Mouse (Mus musculus): ENCODE measurements at regions not wholly inside any gene's neighbourhood (a gene's known extent, or its start where the extent isn't known, plus 50 kb on each side); places are given as distances from the start of the nearest gene placed in this dataset.

- DNase-seq (ENCODE audit: low spot score) = no peak
These were observed 125.6 kb downstream of the Smad6 start for GRCm38 (mm10) chr9:63896073-63896807.

DNA sequence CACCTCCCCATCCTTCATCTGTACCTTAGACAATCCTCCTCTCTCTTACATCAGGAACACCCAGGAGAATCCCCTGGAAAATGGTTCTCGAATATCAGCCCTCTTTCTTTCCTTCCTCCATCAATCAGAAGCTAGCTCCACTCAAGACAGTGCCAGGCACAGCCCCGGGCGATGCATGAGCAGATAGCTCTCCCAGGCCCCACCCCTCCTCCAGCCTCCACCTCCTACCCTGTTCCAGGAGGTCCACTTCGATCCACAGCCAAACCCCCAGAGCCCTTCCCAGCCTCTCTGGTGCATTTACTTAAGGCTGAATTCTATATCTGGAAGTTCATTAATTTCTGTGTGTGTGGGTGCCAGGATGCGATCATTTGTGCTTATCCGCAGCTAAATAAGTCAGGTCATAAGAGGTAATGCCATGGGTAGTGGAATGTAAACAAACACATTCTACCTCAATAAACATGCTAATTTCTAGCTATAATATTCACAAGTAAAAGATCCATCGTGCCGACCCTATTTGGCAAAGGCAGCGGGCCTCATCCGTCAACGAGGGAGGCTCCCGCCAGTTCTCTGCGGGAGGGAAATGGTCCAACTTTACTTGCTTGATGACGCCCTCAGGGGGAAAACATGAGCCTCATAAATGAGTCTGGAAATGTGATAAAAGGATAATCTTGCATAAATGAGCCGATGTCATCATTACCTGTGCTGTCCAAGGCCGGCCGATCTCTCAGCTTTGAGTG, 129.5 kb downstream of the Smad6 start:
- DNase-seq (ENCODE audit: low spot score) = no peak

GRCm38 (mm10) chr9:63890717-63891116, 131.1 kb downstream of the Smad6 start:
- DNase-seq (ENCODE audit: low spot score) = no peak

- no peak for DNase-seq (ENCODE audit: low spot score)
These were observed 131.8 kb upstream of the Smad3 start for GRCm38 (mm10) chr9:63889570-63889969.

- DNase-seq (ENCODE audit: low spot score) = no peak
These were observed 127.2 kb upstream of the Smad3 start for GRCm38 (mm10) chr9:63884971-63885370.

DNA sequence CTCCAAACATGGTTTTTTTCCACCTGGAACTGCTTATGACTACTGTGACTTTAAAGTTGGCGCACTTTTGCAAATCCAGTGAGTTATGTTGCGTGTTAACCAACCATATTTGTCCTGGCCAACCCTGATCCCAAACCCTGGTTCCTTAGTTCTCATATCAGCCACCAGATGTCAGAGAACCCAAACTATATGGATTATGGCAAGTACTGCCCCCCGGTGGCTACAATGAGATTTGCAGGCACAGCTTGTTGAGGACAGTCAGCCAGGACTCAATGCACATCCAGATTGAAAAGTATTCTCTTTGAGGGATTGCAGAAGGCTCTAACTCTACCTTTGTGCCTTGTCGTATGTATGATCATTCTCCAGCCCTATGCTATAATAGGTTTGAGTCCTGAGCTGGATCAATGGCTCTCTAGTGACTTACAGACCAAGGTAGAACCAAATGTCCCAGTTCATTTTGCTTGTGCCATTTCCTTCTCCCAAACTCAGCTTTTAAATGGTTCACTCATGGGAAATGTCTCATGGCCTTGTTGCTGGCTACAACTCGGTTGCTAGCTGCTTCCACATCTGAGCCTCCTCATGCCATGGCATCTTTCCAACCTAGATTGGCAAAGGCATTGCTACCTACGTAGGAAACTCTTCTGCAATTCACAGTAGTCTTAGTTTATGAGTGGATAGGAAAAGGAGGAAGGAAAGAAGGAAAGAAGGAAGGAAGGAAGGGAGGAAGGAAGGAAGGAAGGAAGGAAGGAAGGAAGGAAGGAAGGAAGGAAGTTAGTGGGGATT, 126.1 kb upstream of the Smad3 start:
- DNase-seq (ENCODE audit: low spot score) = no peak

DNA sequence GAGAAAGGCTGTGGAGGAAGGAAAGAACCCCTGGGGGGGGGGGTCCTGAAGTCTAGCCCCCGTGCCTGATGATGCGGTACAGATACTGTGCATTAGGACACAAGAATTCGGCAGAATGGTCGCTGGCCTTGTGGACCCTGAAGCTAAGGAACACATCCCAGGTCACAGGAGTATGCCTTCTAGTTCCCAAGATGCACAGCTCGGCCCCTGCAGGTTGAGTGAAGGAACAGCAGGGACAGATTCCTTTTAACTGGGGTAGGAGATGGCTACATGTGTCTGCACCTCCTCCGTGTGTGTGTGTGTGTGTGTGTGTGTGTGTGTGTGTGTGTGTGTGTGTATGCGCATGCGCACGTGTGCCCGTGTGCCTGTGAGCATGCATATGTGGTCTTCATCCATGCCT, 123.9 kb upstream of the Smad3 start:
- DNase-seq (ENCODE audit: low spot score) = no peak

- no peak for DNase-seq (ENCODE audit: low spot score)
These were observed 123.4 kb upstream of the Smad3 start for GRCm38 (mm10) chr9:63881261-63881563.

DNA sequence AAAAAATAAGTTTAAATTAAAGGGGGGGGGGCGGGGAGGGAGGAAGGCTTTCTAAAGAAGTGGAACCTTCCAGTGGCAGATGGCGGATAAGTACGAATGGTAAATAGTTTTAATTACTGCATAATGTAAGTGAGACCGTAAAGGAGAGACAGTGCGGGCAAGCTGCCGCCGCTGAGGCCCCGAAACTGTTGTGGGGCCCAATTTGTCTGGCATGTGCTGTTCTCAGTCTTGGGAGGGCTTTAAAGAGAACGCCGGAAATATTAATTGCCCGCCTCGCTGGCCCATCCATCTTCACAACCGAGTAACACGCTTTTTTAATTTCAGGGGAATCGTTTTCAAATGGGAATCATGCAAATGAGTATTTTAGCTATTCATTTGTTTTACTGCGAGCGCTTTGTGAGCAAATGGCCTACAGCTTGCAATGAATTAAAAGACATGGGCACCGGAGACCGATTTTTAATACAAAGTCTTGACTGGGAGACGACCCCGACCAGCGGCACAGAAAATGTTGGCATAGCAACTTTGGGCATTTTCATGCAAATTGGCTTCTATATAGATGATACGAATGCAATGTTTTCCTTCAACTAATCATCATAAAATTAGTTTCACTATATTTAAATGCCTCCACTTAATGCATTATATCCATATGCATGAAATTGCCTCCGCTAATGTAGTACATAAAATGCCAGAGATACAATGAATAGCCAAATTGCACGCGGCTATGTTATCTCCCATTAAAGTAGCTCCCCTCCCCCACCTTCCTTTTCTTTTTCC, 122.9 kb upstream of the Smad3 start:
- DNase-seq (ENCODE audit: low spot score) = no peak

- no peak for DNase-seq (ENCODE audit: low spot score)
These were observed 122.1 kb upstream of the Smad3 start for GRCm38 (mm10) chr9:63879710-63880428.

DNA sequence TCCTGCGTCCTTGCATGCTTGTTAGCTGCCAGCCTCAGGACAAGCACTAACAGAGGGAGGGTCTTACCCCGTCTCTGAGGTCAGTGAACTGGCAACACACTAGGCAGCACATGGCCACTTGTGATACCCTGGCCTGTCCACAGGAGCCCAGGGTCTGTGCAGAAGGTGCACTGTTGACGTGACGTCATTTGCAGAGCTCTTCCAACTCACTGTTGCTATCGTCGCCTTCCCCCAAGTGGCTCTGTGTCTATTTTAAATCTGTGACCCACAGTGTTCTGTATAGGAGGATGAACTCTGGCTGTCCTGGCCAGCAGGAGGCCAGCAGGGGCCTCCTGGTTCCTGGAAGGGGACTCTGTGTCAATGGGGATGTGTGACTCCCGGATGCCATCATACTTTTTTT, 120.1 kb upstream of the Smad3 start:
- no peak for DNase-seq (ENCODE audit: low spot score)

- no peak for DNase-seq (ENCODE audit: low spot score)
These were observed 119.1 kb upstream of the Smad3 start for GRCm38 (mm10) chr9:63876886-63877285.

DNA sequence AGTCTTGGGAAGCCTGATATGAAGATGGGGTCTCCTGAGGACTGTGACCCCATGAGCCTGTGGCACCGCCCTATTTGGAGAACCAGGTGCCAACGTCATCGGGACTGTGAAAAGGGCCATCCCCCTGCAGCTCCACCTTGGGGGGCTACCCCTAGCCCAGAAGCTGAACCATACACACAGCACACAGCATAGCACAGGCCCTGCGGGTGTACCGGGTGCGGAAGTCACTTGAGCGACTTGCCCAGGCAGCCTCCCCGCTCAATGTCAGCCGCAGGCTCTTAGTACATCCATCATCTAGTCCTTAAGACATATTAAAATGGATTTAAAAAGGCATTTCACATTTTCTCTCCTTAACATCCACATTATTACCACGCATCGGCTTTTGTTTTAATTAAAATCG, 118.2 kb upstream of the Smad3 start:
- DNase-seq (ENCODE audit: low spot score) = no peak

GRCm38 (mm10) chr9:63875193-63875592, 117.4 kb upstream of the Smad3 start:
- DNase-seq (ENCODE audit: low spot score) = no peak

- DNase-seq (ENCODE audit: low spot score) = no peak
These were observed 106.6 kb upstream of the Smad3 start for GRCm38 (mm10) chr9:63864350-63864749.

- no peak for DNase-seq (ENCODE audit: low spot score)
These were observed 105.5 kb upstream of the Smad3 start for GRCm38 (mm10) chr9:63863328-63863727.

GRCm38 (mm10) chr9:63862427-63862826, 104.6 kb upstream of the Smad3 start:
- no peak for DNase-seq (ENCODE audit: low spot score)

- no peak for DNase-seq (ENCODE audit: low spot score)
These were observed 103.6 kb upstream of the Smad3 start for GRCm38 (mm10) chr9:63861418-63861817.

- DNase-seq (ENCODE audit: low spot score) = no peak
These were observed 102.4 kb upstream of the Smad3 start for GRCm38 (mm10) chr9:63860196-63860595.

DNA sequence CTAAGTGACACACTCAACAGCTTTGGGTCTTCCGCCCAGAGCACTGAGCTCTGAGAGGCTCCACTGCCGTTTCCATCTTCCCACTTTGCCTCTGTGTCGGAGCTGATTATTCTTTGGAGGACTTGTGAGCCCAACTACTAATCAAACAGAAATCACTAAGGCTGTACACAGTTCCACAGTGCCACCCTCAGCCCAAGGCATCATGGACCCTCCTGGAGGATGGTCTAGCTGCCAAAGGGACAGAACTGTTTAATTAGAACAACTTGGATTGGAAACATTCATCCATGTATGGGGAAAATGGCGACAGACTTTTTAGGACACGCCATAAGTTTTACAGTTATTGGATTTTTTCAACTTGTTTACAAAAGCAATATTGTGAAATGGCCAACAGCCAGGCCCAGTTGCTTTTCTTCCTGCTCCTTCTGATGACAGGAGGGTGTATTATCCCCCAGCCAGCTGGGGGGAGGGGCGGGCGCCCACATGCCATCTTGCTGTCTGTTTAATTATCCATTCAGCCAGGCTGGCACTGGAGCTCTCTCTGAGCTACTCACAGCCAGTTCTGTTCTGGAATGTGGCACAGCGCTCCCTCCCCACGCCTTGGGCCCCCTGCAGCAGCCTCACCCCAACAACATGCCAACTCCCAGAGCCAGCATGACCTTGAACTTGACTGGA, 98.4 kb upstream of the Smad3 start:
- DNase-seq (ENCODE audit: low spot score) = peak; percentile 91

GRCm38 (mm10) chr9:63851809-63852208, 94.0 kb upstream of the Smad3 start:
- DNase-seq (ENCODE audit: low spot score) = peak; percentile 50

Data from layer of hippocampus, adult 11-12 months (tissue).